Mouse (Mus musculus) layer of hippocampus, adult 18-20 months (tissue): ENCODE results near the gene Iqschfp. TPM values are rescaled to one million over a fixed set of nuclear protein-coding genes. Genes with fewer than 3 reads are reported as not detected.

Experiments used
- total RNA-seq, 2 experiments: library from RNA; stranded (reverse); gene quantifications; 2 replicates each; pipeline ENCODE4 v1.2.3; 2021

Iqschfp gene
- total RNA-seq, 2 experiments from 2014 or later: 12.3 to 13.2 TPM

Other genes with a start within 250 kb of the Iqschfp start
- 1 to 10 TPM; 2.7 to 3.2 TPM for gene Iqcj, start within 50 bp of the Iqschfp start, total RNA-seq
- 100 to 1,000 TPM; 284 to 288 TPM for gene Schip1, start 172.6 kb downstream of the Iqschfp start, total RNA-seq